Mouse (Mus musculus): ENCODE results near the gene Nfix. TPM values are rescaled to one million over a fixed set of nuclear protein-coding genes. Genes with fewer than 3 reads are reported as not detected.
"Not testable (repeated sequence)": the region's sequence is repeated elsewhere in the genome, so short reads cannot be mapped to it uniquely, and the experiment has no call there.

Gene Nfix
- total RNA-seq, 4 experiments from 2014 or later, result 288 to 356 (median 295) TPM

GRCm38 (mm10) chr8:84832759-84833742 lies 32.9 kb upstream of the Nfix start:
- DNase-seq (ENCODE audit: low spot score), result no peak

GRCm38 (mm10) chr8:84832034-84832717 lies 32.0 kb upstream of the Nfix start:
- DNase-seq (ENCODE audit: low spot score), result peak; percentile 68

- no peak for DNase-seq (ENCODE audit: low spot score)
Measured at GRCm38 (mm10) chr8:84831490-84831889, 31.3 kb upstream of the Nfix start, which contains the start of gene Gadd45gip1. Gadd45gip1 (plus strand) TSS chr8:84831522.

GRCm38 (mm10) chr8:84826518-84826917 lies 26.4 kb upstream of the Nfix start:
- DNase-seq (ENCODE audit: low spot score), result not testable (repeated sequence)

GRCm38 (mm10) chr8:84825636-84826035 lies 25.5 kb upstream of the Nfix start:
- no peak for DNase-seq (ENCODE audit: low spot score)

GRCm38 (mm10) chr8:84823653-84824052 lies 23.5 kb upstream of the Nfix start:
- no peak for DNase-seq (ENCODE audit: low spot score)

- no peak for DNase-seq (ENCODE audit: low spot score)
Measured at GRCm38 (mm10) chr8:84822723-84823122, 22.6 kb upstream of the Nfix start, which contains the start of gene Dand5. Dand5 (minus strand) TSS chr8:84822823.

- no peak for DNase-seq (ENCODE audit: low spot score)
Measured at GRCm38 (mm10) chr8:84816117-84816516, 16.0 kb upstream of the Nfix start.

- DNase-seq (ENCODE audit: low spot score), result peak; percentile 97
Measured at GRCm38 (mm10) chr8:84815547-84815946, 15.4 kb upstream of the Nfix start.

- DNase-seq (ENCODE audit: low spot score), result no peak
Measured at GRCm38 (mm10) chr8:84814555-84815441, 14.7 kb upstream of the Nfix start.

- no peak for DNase-seq (ENCODE audit: low spot score)
Measured at GRCm38 (mm10) chr8:84814240-84814554, 14.1 kb upstream of the Nfix start.

- no peak for DNase-seq (ENCODE audit: low spot score)
Measured at GRCm38 (mm10) chr8:84813830-84814229, 13.7 kb upstream of the Nfix start.

- DNase-seq (ENCODE audit: low spot score), result peak; percentile 88
Measured at GRCm38 (mm10) chr8:84813059-84813458, 12.9 kb upstream of the Nfix start.

- DNase-seq (ENCODE audit: low spot score), result no peak
Measured at GRCm38 (mm10) chr8:84811303-84811702, 11.2 kb upstream of the Nfix start.

GRCm38 (mm10) chr8:84810896-84811295 lies 10.8 kb upstream of the Nfix start:
- peak; percentile 90 for DNase-seq (ENCODE audit: low spot score)

GRCm38 (mm10) chr8:84809941-84810280 lies 9.8 kb upstream of the Nfix start:
- DNase-seq (ENCODE audit: low spot score), result no peak

GRCm38 (mm10) chr8:84809109-84809940 lies 9.2 kb upstream of the Nfix start:
- DNase-seq (ENCODE audit: low spot score), result no peak

- no peak for DNase-seq (ENCODE audit: low spot score)
Measured at GRCm38 (mm10) chr8:84806031-84806430, 5.9 kb upstream of the Nfix start.

GRCm38 (mm10) chr8:84799136-84799931 lies 810 bp downstream of the Nfix start:
- no peak for DNase-seq (ENCODE audit: low spot score)
